Mouse (Mus musculus): Measurements from ENCODE around the gene Fam47e. TPM values are rescaled to one million over a fixed set of nuclear protein-coding genes. Genes with fewer than 3 reads are reported as not detected.

Fam47e gene
- total and polyA plus RNA-seq, 3 experiments, result not detected

DNA sequence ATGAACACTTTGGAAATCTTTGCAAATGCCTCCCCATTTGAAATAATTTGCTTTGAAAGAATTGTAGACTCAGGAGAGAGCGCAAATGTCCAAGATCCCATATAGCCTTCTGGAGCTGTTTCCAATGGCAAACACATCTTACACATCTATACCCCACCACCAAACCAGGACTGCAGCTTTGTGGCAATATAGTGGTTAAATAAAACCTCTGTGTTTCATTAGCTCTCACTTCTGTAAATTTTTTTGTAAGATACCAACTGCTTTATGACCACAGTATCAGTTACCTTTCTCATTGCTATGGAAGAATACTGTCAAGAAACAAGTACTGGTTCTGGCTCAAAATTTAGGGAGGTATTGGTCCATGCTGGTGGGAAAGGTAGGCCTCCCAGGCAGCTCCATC, 1.0 kb downstream of the Fam47e start:
- DNase-seq (ENCODE audit: low read depth, low spot score), result no peak
- H3K79me2 ChIP-seq (ENCODE audit: control insufficient read depth, insufficient read depth, low read length, poor library complexity), result no peaks in the 10 kb centered on the region
- no peak overlapping the region for H3K4me3 ChIP-seq (ENCODE audit: control insufficient read depth in 1 of 2, insufficient read depth in 1 of 2, low read depth in 2 of 2, low read length in 2 of 2)
- no peaks in the 10 kb centered on the region for H3K9me3 ChIP-seq (replicated peaks; ENCODE audit: insufficient read depth, low read length)
- no peaks in the 10 kb centered on the region for H3K4me1 ChIP-seq (ENCODE audit: control insufficient read depth in 1 of 2, insufficient read depth in 2 of 2, low read length in 2 of 2)
- no peaks in the 10 kb centered on the region for H3K36me3 ChIP-seq (ENCODE audit: control insufficient read depth in 1 of 2, insufficient read depth in 2 of 2, low read length in 2 of 2)
- no peak overlapping the region for H3K27ac ChIP-seq (ENCODE audit: control insufficient read depth, low read depth, low read length)
- H3K27me3 ChIP-seq (ENCODE audit: control insufficient read depth in 1 of 2, insufficient read depth in 2 of 2, low read length in 2 of 2), result peaks cover 0 to 4% of the 10 kb centered on the region in 2 experiments; a peak in 3 of 4 replicates
- TF ChIP-seq GATA1 (IDR thresholded peaks at IDR 0.05; ENCODE audit: low read depth, low read length) (no peak), ELF1 (IDR thresholded peaks at IDR 0.05; ENCODE audit: low read depth, low read length) (no peak), BHLHE40 (IDR thresholded peaks at IDR 0.05; ENCODE audit: borderline replicate concordance, low read depth, low read length) (no peak), EP300 (IDR thresholded peaks at IDR 0.05; ENCODE audit: low read depth in 1 of 2, low read length in 2 of 2) (no peak), POLR2AphosphoS5 (IDR thresholded peaks at IDR 0.05; ENCODE audit: borderline replicate concordance, low read depth, low read length) (no peak), CHD1 (IDR thresholded peaks at IDR 0.05; ENCODE audit: low read depth, low read length) (no peak), GABPA (IDR thresholded peaks at IDR 0.05; ENCODE audit: low read depth, low read length) (no peak), RAD21 (IDR thresholded peaks at IDR 0.05; ENCODE audit: low read depth, low read length) (no peak), CHD2 (IDR thresholded peaks at IDR 0.05; ENCODE audit: low read length) (no peak), ZMIZ1 (IDR thresholded peaks at IDR 0.05; ENCODE audit: low read depth, low read length) (no peak)
- H3K9ac ChIP-seq (ENCODE audit: control insufficient read depth, low read depth, low read length, poor library complexity, severe bottlenecking), result no peak overlapping the region

DNA sequence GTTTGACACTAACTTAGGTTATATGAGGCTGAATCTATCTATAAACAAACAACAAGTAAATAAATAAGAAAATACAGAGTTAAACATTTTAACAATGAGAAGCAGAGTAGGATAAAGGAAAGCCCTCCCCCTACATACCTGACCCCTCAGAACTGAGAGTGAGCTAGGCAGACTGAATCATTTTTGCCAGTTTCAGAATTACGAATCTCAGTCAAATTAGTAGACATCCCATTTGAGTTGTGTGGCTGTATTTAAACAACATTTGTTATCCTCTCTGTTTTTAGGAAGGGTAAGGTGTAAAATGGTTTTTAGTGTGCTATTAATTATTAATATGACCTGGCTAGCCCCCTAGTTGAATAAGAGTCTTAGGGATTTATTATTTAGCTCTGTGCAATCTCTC, 2.6 kb downstream of the Fam47e start:
- no peak for DNase-seq (ENCODE audit: low read depth, low spot score)
- peaks cover 0 to 4% of the 10 kb centered on the region in 2 experiments; a peak in 3 of 4 replicates for H3K27me3 ChIP-seq (ENCODE audit: control insufficient read depth in 1 of 2, insufficient read depth in 2 of 2, low read length in 2 of 2)
- H3K9me3 ChIP-seq (replicated peaks; ENCODE audit: insufficient read depth, low read length), result no peaks in the 10 kb centered on the region
- H3K9ac ChIP-seq (ENCODE audit: control insufficient read depth, low read depth, low read length, poor library complexity, severe bottlenecking), result no peak overlapping the region
- no peaks in the 10 kb centered on the region for H3K36me3 ChIP-seq (ENCODE audit: control insufficient read depth in 1 of 2, insufficient read depth in 2 of 2, low read length in 2 of 2)
- H3K4me1 ChIP-seq (ENCODE audit: control insufficient read depth in 1 of 2, insufficient read depth in 2 of 2, low read length in 2 of 2), result no peaks in the 10 kb centered on the region
- no peak overlapping the region for H3K27ac ChIP-seq (ENCODE audit: control insufficient read depth, low read depth, low read length)
- no peak overlapping the region for H3K4me3 ChIP-seq (ENCODE audit: control insufficient read depth in 1 of 2, insufficient read depth in 1 of 2, low read depth in 2 of 2, low read length in 2 of 2)
- H3K79me2 ChIP-seq (ENCODE audit: control insufficient read depth, insufficient read depth, low read length, poor library complexity), result no peaks in the 10 kb centered on the region
- TF ChIP-seq EP300 (IDR thresholded peaks at IDR 0.05; ENCODE audit: low read depth in 1 of 2, low read length in 2 of 2), result no peak
- no peak for TF ChIP-seq USF2 (IDR thresholded peaks at IDR 0.05; ENCODE audit: borderline replicate concordance in 1 of 2, insufficient read depth in 1 of 2, low read depth in 1 of 2, low read length in 2 of 2)
- no peak for TF ChIP-seq RCOR1 (IDR thresholded peaks at IDR 0.05; ENCODE audit: low read depth, low read length)
- no peak for TF ChIP-seq BHLHE40 (IDR thresholded peaks at IDR 0.05; ENCODE audit: borderline replicate concordance, low read depth, low read length)
- no peak for TF ChIP-seq NRF1 (IDR thresholded peaks at IDR 0.05; ENCODE audit: insufficient read depth, low read depth, low read length, poor library complexity, severe bottlenecking)
- TF ChIP-seq ZC3H11A (IDR thresholded peaks at IDR 0.05; ENCODE audit: low read depth, low read length), result no peak

Data from MEL (cell line).